Mouse (Mus musculus) kidney, embryonic 14.5 days (tissue): ENCODE measurements around the gene Slc16a13. TPM values are rescaled to one million over a fixed set of nuclear protein-coding genes. Genes with fewer than 3 reads are reported as not detected.
"Not testable (repeated sequence)": the region's sequence is repeated elsewhere in the genome, so short reads cannot be mapped to it uniquely, and the experiment has no call there.

ENCODE experiments used
- ATAC-seq: fragments of 200-750 bp; cut with Nextera tagmentation; 2 replicates; pipeline ENCODE4 v1.8.0; 2017; ENCODE audit warnings: moderate number of reproducible peaks, mild to moderate bottlenecking, moderate TSS enrichment, moderate library complexity; ENCODE audit not compliant: low FRiP score, low TSS enrichment
- H3K27ac ChIP-seq: fragments of 300-500 bp; sonication (generic); 2 replicates; pipeline ENCODE4 v1.5.1; 2014; ENCODE audit warnings: low read depth, mild to moderate bottlenecking, low read length, moderate library complexity, mixed read lengths
- H3K27me3 ChIP-seq: fragments of 300-500 bp; sonication (generic); 2 replicates; pipeline ENCODE4 v1.6.1; 2014; ENCODE audit warnings: mild to moderate bottlenecking, low read length; ENCODE audit not compliant: control insufficient read depth, insufficient read depth
- H3K36me3 ChIP-seq: fragments of 300-500 bp; sonication (generic); 2 replicates; pipeline ENCODE4 v1.6.1; 2014; ENCODE audit warnings: low read length, mixed read lengths; ENCODE audit not compliant: control insufficient read depth, insufficient read depth
- H3K4me1 ChIP-seq: fragments of 300-500 bp; sonication (generic); 2 replicates; pipeline ENCODE4 v1.6.1; 2014; ENCODE audit warnings: low read length, mixed read lengths; ENCODE audit not compliant: control insufficient read depth, insufficient read depth
- H3K4me2 ChIP-seq: fragments of 300-500 bp; sonication (generic); replicated peaks from 2 replicates; pipeline ENCODE4 v1.6.1; 2014; ENCODE audit warnings: low read depth, mild to moderate bottlenecking, low read length
- H3K4me3 ChIP-seq: fragments of 300-500 bp; sonication (generic); 2 replicates; pipeline ENCODE4 v1.5.1; 2014; ENCODE audit warnings: mild to moderate bottlenecking, low read length
- H3K9ac ChIP-seq: fragments of 300-500 bp; sonication (generic); 2 replicates; pipeline ENCODE4 v1.6.1; 2014; ENCODE audit warnings: low read depth, mild to moderate bottlenecking, low read length, moderate library complexity
- H3K9me3 ChIP-seq: fragments of 300-500 bp; sonication (generic); 2 replicates; pipeline ENCODE4 v1.6.1; 2016; ENCODE audit warnings: low read length; ENCODE audit not compliant: control insufficient read depth
- WGBS: fragments of 180-500 bp; shearing (Covaris S2); extraction: QIAGEN DNeasy Blood & Tissue Kit; methylation state at CpG from one replicate; pipeline ENCODE4 v1.1.7; 2014; 5-methylcytosine and 5-hydroxymethylcytosine counted together
- microRNA counts: library from miRNA; unstranded; fragments of <30 nt; microRNA quantifications from one replicate; lab custom pipeline; 2017
- microRNA-seq: library from miRNA; unstranded; fragments of <30 nt; microRNA quantifications from one replicate; pipeline ENCODE4, GENCODE M21; 2016
- polyA plus RNA-seq: library from polyadenylated mRNA; unstranded; fragments of >200 nt; fragmentation: Nextera tagmentation; extraction: Ambion mirVana; gene quantifications from 2 replicates; pipeline ENCODE4 v1.2.1, GENCODE M21; 2014

Slc16a13 gene
- polyA plus RNA-seq, 1 experiment from 2014 or later, result 14.2 TPM

DNA sequence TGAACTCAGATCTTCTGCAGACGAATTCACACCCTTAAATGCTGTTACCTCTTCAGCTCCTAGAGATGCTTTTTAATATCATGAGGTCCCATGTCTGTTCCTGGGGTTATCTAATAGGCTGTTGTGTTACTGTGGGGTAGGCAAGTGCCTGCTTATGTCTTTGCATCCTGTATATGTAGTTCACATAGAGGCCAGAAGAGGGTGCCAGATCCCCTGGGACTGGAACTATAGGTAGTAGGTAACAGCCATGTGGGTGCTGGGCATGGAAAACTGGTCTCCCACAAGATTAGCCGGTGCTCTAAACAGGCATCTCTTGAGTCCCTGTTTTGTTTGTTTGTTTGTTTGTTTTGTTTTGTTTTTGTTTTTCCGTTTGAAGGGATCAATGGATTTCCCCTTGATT lies 49.0 kb downstream of the Slc16a13 start:
- no peak overlapping the region for H3K9ac ChIP-seq
- H3K27ac ChIP-seq, result no peak overlapping the region
- ATAC-seq, result no peak
- no peaks in the 10 kb centered on the region for H3K9me3 ChIP-seq
- no peak overlapping the region for H3K4me3 ChIP-seq
- H3K4me2 ChIP-seq, result no peak overlapping the region
- H3K4me1 ChIP-seq, result peaks cover 11% of the 10 kb centered on the region
- no peaks in the 10 kb centered on the region for H3K27me3 ChIP-seq
- 65% methylated on average over 3 of the region's 3 CpGs for WGBS
- H3K36me3 ChIP-seq, result no peaks in the 10 kb centered on the region

DNA sequence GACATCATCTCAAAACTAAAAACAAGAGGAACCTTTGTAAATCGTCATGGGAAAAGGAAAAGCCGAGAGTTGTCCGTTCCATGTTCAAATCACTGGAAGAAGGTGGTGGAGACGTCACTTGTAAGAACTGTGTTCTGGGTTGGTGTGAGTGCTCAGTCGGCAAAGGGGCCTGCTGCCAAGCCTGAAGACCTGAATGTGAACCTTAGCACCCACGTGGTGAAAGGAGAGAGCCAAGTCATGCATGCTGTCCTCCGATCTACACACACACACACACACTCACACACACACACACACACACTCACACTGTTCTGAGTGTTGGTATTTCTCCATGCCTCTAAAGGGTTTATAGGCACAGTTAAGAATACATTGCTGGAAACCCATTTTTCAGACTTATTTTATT lies 49.7 kb downstream of the Slc16a13 start:
- H3K4me1 ChIP-seq, result peaks cover 11% of the 10 kb centered on the region
- no peaks in the 10 kb centered on the region for H3K9me3 ChIP-seq
- no peak overlapping the region for H3K27ac ChIP-seq
- no peaks in the 10 kb centered on the region for H3K27me3 ChIP-seq
- WGBS, result 81% methylated on average over 7 of the region's 7 CpGs
- H3K4me2 ChIP-seq, result no peak overlapping the region
- ATAC-seq, result no peak
- no peak overlapping the region for H3K9ac ChIP-seq
- H3K4me3 ChIP-seq, result no peak overlapping the region
- no peaks in the 10 kb centered on the region for H3K36me3 ChIP-seq

DNA sequence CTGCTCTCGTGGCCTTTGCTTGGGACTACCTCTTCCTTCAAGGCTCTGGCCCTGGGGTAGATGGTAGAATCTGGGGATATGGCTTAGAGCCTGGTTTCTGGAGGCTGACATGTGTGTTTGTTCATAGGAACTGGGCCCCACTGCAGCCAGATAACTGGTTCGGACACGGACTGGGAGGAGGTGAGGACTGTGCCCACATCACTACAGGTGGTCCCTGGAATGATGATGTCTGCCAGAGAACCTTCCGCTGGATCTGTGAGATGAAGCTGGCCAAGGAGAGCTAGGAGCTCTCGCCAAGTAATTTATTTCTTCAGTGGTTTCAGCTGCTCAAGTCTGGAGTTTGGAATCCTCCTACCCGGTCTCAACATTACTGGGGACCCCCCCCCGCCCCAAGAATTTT lies 50.6 kb downstream of the Slc16a13 start:
- Histone ChIP-seq H3K27me3 (no peaks in the 10 kb centered on the region), H3K36me3 (no peaks in the 10 kb centered on the region), H3K9me3 (no peaks in the 10 kb centered on the region), H3K9ac (no peak overlapping the region), H3K4me2 (no peak overlapping the region), H3K4me3 (no peak overlapping the region), H3K4me1 (peaks cover 11% of the 10 kb centered on the region), H3K27ac (no peak overlapping the region)
- ATAC-seq, result no peak
- 86% methylated on average over 7 of the region's 7 CpGs for WGBS

DNA sequence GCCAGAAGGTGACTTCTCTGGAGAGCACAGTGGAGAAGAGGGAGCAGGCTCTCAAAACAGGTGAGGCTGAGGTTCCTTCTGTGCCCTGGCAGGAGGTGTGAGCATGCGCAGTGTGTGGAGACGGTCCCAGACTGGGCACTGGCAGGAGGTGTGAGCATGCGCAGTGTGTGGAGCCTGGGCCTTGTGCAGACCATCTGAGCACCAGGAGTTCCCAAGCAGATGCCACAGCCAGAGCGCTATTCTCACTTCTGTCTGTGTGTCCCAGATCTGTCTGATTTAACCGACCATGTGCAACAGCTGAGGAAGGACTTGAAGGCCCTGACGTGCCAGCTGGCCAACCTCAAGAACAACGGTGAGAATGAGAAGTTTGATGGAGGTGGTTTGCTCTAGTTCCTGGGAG lies 51.4 kb downstream of the Slc16a13 start:
- H3K27me3 ChIP-seq, H3K27ac ChIP-seq, H3K4me3 ChIP-seq, H3K9ac ChIP-seq, H3K4me2 ChIP-seq, ATAC-seq, H3K36me3 ChIP-seq, H3K9me3 ChIP-seq: not testable (repeated sequence)
- 87% methylated on average over 7 of the region's 7 CpGs for WGBS
- peaks cover 11% of the 10 kb centered on the region for H3K4me1 ChIP-seq

DNA sequence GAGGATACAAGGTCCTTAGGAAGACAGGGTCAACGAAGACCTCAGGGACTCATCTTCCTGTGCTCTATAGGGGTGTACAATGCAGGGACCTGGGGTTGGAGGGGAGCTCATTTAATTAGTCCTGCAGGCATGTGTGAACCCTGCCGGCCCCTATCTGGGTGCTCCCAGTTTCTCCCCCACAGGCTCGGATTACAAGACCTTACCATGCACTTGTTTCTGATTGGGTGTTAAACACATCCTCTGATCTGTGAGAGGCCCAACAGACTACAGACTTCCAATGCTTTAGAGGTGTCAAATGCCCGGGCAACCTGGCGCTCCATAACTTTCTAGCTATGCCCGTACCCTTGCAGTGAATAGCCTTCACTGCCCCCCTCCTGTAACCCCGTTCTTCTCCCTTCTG lies 52.7 kb downstream of the Slc16a13 start:
- Histone ChIP-seq H3K4me3 (no peak overlapping the region), H3K4me2 (no peak overlapping the region), H3K9me3 (no peaks in the 10 kb centered on the region), H3K27ac (no peak overlapping the region), H3K36me3 (no peaks in the 10 kb centered on the region), H3K27me3 (no peaks in the 10 kb centered on the region), H3K9ac (no peak overlapping the region), H3K4me1 (peaks cover 11% of the 10 kb centered on the region)
- WGBS, result 28% methylated on average over 7 of the region's 7 CpGs
- peak; percentile 76 for ATAC-seq

MicroRNA genes within 50 kb of the gene (microRNA counts, 519-probe panel; counts per million panel counts)
- microRNA mmu-miR-195 (lab: Ali Mortazavi, UCI) (not detected), microRNA mmu-miR-497 (lab: Ali Mortazavi, UCI) (not detected)

Small RNA genes lying within 50 kb of the gene (microRNA-seq; reads per million reads assigned to microRNA genes)
- gene Mir195a (637 reads per million, percentile 74 among the genes with 10 or more reads in this experiment), gene Mir497 (not detected), gene Mir497b (not detected)

Other genes starting within 250 kb of the Slc16a13 start
- gene Ctdnep1, start 239.9 kb downstream of the Slc16a13 start, polyA plus RNA-seq, result 34.5 and 50.1 TPM in 2 replicates
- 117 and 141 TPM in 2 replicates for gene Elp5, start 238.5 kb downstream of the Slc16a13 start, polyA plus RNA-seq
- 426 and 499 TPM in 2 replicates for gene Gabarap, start 229.9 kb downstream of the Slc16a13 start, polyA plus RNA-seq
- 48.5 and 63.1 TPM in 2 replicates for gene Phf23, start 225.3 kb downstream of the Slc16a13 start, polyA plus RNA-seq
- gene Dvl2, start 220.5 kb downstream of the Slc16a13 start, polyA plus RNA-seq, result 28.2 and 34.9 TPM in 2 replicates
- gene Acadvl, start 205.7 kb downstream of the Slc16a13 start, polyA plus RNA-seq, result 41.1 and 58.4 TPM in 2 replicates
- gene Dlg4, start 204.1 kb downstream of the Slc16a13 start, polyA plus RNA-seq, result 13.2 and 16.4 TPM in 2 replicates
- gene Asgr1, start 167.0 kb downstream of the Slc16a13 start, polyA plus RNA-seq, result 2.0 and 2.4 TPM in 2 replicates
- gene Asgr2, start 128.4 kb downstream of the Slc16a13 start, polyA plus RNA-seq, result not detected in 2 replicates
- 0.60 TPM in 1 of 2 replicates, not detected in the other for gene Mgl2, start 90.7 kb downstream of the Slc16a13 start, polyA plus RNA-seq
- 0.57 and 0.74 TPM in 2 replicates for gene Clec10a, start 64.9 kb downstream of the Slc16a13 start, polyA plus RNA-seq
- 3.0 and 3.5 TPM in 2 replicates for gene Slc16a11, start 8.3 kb downstream of the Slc16a13 start, polyA plus RNA-seq
- 19.2 and 20.0 TPM in 2 replicates for gene Bcl6b, start 8.7 kb upstream of the Slc16a13 start, polyA plus RNA-seq
- 180 and 243 TPM in 2 replicates for gene 0610010K14Rik, start 16.9 kb upstream of the Slc16a13 start, polyA plus RNA-seq
- 7.8 and 10.5 TPM in 2 replicates for gene Gm21988, start 18.8 kb upstream of the Slc16a13 start, polyA plus RNA-seq
- gene Rnasek, start 18.8 kb upstream of the Slc16a13 start, polyA plus RNA-seq, result 149 and 173 TPM in 2 replicates
- gene Alox12, start 34.3 kb upstream of the Slc16a13 start, polyA plus RNA-seq, result 3.3 and 3.6 TPM in 2 replicates
- not detected in 2 replicates for gene Alox12e, start 101.6 kb upstream of the Slc16a13 start, polyA plus RNA-seq
- 0.69 and 1.5 TPM in 2 replicates for gene Alox15, start 131.0 kb upstream of the Slc16a13 start, polyA plus RNA-seq
- gene Pelp1, start 189.0 kb upstream of the Slc16a13 start, polyA plus RNA-seq, result 27.8 and 39.0 TPM in 2 replicates
- 11.0 and 23.3 TPM in 2 replicates for gene Arrb2, start 211.6 kb upstream of the Slc16a13 start, polyA plus RNA-seq
- 48.7 and 50.0 TPM in 2 replicates for gene Med11, start 230.9 kb upstream of the Slc16a13 start, polyA plus RNA-seq
- gene Zmynd15, start 238.4 kb upstream of the Slc16a13 start, polyA plus RNA-seq, result 0.33 and 0.88 TPM in 2 replicates
- gene Cxcl16, start 238.9 kb upstream of the Slc16a13 start, polyA plus RNA-seq, result 5.2 and 6.0 TPM in 2 replicates